Mouse (Mus musculus) testis, postnatal 10 days (tissue): ENCODE measurements around the gene Ndnf.
A peak's percentile ranks its signal among the peaks of the same experiment; 100 is the strongest.

ENCODE experiments used
- DNase-seq: peaks from one replicate; pipeline ENCODE4 v3.0.0; 2021; ENCODE audit warnings: low spot score

Gene Ndnf

GRCm38 (mm10) chr6:65671451-65671850, at the start of gene Ndnf:
TSS of gene Ndnf (plus strand) at chr6:65671590.
- DNase-seq = peak; percentile 63

- DNase-seq = no peak
Observed at GRCm38 (mm10) chr6:65623016-65623715, 48.2 kb upstream of the Ndnf start.

GRCm38 (mm10) chr6:65630578-65630977, 40.8 kb upstream of the Ndnf start:
- DNase-seq = no peak

- no peak for DNase-seq
Observed at GRCm38 (mm10) chr6:65632184-65632583, 39.2 kb upstream of the Ndnf start.

- DNase-seq = no peak
Observed at GRCm38 (mm10) chr6:65642431-65642830, 29.0 kb upstream of the Ndnf start.

GRCm38 (mm10) chr6:65644110-65644509, 27.3 kb upstream of the Ndnf start:
- no peak for DNase-seq

GRCm38 (mm10) chr6:65646408-65646807, 25.0 kb upstream of the Ndnf start:
- no peak for DNase-seq

GRCm38 (mm10) chr6:65647731-65648130, 23.7 kb upstream of the Ndnf start:
- DNase-seq = no peak

GRCm38 (mm10) chr6:65651376-65651775, 20.0 kb upstream of the Ndnf start:
- no peak for DNase-seq

- no peak for DNase-seq
Observed at GRCm38 (mm10) chr6:65661272-65661671, 10.1 kb upstream of the Ndnf start.

GRCm38 (mm10) chr6:65662050-65662449, 9.3 kb upstream of the Ndnf start:
- DNase-seq = no peak

GRCm38 (mm10) chr6:65663990-65664389, 7.4 kb upstream of the Ndnf start:
- DNase-seq = no peak

- DNase-seq = no peak
Observed at GRCm38 (mm10) chr6:65666295-65666694, 5.1 kb upstream of the Ndnf start.

- no peak for DNase-seq
Observed at GRCm38 (mm10) chr6:65669971-65670370, 1.4 kb upstream of the Ndnf start.

GRCm38 (mm10) chr6:65670981-65671411, 394 bp upstream of the Ndnf start:
- DNase-seq = peak; percentile 42

- peak; percentile 51 for DNase-seq
Observed at GRCm38 (mm10) chr6:65672131-65673031, 991 bp downstream of the Ndnf start.

- DNase-seq = no peak
Observed at GRCm38 (mm10) chr6:65693938-65694337, 22.5 kb downstream of the Ndnf start.

GRCm38 (mm10) chr6:65720676-65721075, 49.3 kb downstream of the Ndnf start:
- DNase-seq = no peak

GRCm38 (mm10) chr6:65725677-65726076, 54.3 kb downstream of the Ndnf start:
- no peak for DNase-seq

GRCm38 (mm10) chr6:65728261-65728660, 56.9 kb downstream of the Ndnf start:
- DNase-seq = no peak

- DNase-seq = no peak
Observed at GRCm38 (mm10) chr6:65739442-65739841, 68.1 kb downstream of the Ndnf start.

GRCm38 (mm10) chr6:65743144-65743870, 71.9 kb downstream of the Ndnf start:
- no peak for DNase-seq

GRCm38 (mm10) chr6:65743871-65744202, 72.4 kb downstream of the Ndnf start:
- DNase-seq = no peak
